Mouse (Mus musculus) forelimb bud, embryonic 11.5 days (tissue): Measurements from ENCODE around the gene Gzmd.

Experiments
- DNase-seq: peaks from one replicate; pipeline ENCODE4 v3.0.0-alpha.2; 2012; ENCODE audit warnings: low read depth, low spot score

Gene Gzmd

GRCm38 (mm10) chr14:56082016-56082415, 50.4 kb downstream of the Gzmd start:
- DNase-seq: no peak
